Mouse (Mus musculus) right cerebral cortex, postnatal 36 days (tissue): ENCODE results near the gene Peli1.
A peak's percentile ranks its signal among the peaks of the same experiment; 100 is the strongest.

Experiments used
- DNase-seq, 2 experiments: peaks; one replicate each; pipeline ENCODE4 v3.0.0; 2022; ENCODE audit warnings: low spot score in 2 of 2, mixed read lengths in 1 of 2

Peli1 gene

DNA sequence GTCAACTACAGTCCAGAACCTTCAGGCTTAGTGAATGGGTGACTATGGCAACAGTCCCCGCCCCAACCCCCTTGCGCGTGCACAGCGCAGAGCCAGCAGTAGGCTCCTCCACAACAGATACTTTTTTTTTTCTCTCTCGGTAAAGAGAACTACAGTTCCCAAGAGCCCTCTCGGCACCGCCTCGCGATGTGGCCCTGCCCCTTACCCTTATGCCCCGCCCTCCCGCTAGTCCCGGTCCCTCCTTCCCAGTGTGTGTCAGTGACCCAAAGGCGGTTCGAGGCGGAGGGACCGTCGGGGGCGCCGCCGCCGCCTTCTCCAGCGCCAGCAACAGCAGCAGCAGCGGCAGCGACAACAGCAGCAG, at the start of gene Peli1:
Peli1 (plus strand) TSS at position 225 of the 361 bp plus-strand sequence.
- DNase-seq, result peak; percentile 95 to 96

DNA sequence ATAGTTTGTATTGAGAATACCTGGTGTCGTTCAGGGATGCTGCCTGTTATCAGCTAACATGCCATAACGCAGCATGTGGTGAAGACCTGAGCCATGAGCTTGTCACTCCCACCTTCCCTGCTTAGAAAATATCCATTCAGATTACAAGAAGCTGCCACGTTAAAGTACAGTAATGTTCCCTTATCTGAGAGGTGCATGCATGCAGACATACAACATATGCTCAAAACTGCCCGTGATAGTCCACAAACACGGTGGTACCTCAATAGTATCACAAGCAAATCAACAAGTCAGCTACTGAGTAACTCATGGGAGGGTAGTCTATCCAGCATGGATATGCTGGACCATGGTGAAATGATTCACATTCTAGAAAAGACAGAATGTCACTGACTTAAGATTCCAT, 48.5 kb upstream of the Peli1 start:
- DNase-seq, result no peak

DNA sequence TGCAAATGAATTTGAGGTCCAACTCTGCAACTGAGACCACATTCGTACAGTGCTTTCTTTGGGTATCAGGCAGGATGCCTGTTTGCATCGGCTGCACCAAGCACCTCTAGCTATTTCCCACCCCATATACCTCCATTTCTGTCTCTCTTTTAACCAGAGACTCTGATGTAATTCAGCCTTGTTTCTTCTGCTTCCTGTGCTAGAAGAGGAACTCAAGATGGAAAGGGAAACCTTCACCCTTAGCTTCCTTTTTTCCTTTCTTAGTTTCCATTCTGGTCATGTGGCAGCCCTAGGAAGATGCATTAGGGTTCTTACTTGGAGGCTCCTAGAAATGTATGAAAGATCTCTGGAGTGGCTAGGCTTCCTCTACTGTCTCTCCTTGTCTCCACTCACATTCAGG, 44.9 kb upstream of the Peli1 start:
- DNase-seq, result no peak

DNA sequence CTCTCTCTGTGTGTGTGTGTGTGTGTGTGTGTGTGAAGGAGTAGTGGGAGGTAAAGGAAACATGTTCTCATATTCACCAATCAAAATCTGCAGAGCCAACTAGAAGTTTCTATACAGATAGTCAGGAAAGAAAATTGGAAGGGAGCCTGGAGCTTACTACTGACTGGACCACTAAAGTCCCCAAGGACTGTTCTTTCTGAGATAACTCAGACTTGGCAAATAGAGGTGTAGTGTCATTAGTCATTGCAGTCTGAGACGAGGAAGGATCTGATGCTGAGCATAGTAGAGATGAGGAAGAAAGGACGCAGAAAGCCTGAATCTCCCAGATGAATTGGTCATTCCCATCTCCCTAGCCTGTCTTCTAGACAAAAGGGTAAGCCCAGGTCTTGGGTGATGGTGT, 43.2 kb upstream of the Peli1 start:
- DNase-seq, result no peak

DNA sequence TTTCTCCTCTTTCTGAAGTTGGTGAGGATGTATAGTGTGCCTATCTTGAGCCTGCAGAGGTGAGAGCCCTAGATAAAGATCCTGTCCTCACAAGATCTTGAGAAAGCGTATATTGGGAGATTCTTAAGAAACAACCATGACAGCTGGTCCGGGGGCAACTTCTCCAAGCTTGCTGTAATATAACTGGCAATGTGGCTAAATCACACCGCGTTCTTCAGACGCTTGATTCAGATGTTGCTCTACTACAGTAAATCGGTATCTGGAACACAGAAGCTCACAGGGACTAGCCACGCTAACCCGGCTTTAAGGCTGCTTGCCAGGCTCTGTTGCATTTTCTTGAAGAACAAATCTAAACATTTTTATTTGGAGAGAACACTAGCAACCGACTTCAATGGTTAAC, 39.4 kb upstream of the Peli1 start:
- peak; percentile 41 to 71 for DNase-seq

DNA sequence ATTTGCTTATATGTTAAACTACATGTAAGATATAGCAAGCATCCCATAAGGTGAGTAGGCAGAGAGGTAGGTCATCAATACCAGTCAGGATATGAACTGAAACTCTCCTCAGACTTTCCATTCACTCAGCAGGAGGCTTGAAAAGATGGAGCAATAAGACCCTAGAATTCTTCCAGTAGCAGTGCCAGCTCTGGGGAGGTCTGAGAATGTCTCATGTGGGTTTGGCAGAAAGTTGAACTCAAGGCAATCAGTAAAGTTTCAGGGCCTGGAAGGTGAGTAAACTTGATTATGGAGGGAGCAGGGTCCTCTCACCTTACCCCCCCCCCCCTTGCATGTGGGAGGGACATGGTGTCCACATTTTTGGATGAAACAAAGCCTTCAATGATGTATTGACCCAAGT, 36.5 kb upstream of the Peli1 start:
- no peak for DNase-seq

DNA sequence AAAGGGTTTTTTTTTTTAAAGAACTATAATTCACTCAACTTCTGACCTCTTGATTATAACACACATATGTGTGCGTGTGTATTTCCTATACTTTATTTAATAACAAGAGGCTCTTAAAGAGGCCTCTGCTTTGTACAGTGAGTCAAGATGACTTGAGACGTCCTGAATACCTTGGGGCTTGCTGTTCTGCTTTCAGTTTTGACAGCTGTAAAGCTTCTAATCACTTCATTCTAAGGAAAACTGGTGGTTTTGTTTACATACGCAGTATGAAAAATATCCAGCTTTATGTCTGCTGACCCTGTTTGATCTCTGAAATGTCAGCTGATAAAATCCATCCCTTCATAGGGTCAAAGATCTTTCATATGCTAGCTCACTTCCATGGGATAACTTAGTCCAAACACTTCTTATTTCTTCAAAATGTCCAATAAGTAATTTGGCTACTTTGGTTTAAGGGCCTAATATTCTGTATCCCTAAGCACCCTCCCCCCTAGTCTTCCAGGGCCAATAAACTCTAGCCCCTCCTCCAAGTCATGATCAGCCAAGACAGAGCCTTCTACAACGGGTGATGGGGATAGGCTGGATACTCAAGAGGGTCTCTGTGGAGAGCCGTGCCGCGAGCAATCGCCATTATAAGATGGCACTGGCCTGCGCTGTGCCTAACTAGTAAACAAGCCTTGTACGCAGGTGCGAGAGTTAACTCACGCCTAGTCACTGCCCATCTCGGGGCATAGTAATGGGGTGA, 34.8 kb upstream of the Peli1 start:
- DNase-seq, result no peak

DNA sequence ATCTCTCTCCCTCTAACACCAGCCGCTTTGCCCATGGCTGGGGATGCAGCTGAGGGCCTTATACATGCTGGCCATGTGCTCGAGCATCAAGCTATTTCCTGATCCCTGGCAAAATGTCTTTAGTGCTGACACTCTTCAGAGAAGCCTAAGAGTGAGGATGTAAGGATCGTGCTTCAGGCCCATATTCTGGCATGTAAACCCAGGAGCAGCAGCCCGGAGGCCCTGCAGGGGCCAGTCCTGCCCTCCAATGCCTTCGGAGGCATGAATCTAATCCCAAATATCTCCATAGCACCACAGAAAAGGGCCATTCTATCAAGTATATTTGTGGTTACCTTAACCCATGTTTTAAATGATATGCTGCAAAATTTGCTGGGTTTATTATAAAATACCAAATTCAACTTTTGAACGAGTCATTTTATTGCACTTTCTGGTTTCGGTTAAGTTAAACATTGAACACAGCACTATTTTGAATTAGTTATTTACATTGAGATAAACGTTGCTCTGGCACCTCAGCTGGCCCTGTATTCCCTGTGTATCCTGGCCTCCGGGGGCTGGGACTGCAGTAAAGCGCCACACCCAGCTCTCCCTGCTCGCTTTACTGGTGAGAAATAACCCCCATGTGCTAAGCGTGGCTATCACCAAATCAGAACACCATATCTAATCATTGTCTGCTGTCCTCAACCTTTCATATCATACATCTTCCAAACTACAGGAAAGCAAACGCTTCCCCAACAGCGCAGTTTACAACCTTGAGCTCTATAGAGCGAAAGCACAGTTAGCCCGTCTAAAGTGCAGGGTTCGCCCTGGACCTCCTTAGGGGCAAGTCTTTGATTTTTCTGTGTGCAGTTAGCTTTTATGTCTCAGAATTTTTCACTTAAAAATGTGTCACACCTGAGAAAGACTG, 33.3 kb upstream of the Peli1 start:
- DNase-seq, result no peak

DNA sequence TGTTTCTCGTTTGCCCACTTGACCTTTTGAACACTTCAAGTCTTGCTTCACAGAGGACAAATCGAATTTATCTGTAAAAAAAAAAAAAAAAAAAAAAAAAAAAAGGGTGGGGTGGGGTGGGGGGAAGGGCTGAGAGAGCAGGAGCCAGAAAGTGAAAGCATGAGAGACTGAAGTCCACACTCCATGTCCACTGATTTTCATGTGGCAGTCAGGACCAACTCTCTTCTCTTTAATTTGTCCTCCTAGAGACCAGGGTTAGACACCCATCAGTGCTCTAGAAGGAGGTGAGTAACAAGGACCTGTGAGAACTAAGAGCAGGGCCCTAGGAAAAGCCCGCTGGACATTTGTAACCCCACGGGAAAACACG, 32.7 kb upstream of the Peli1 start:
- DNase-seq, result no peak

DNA sequence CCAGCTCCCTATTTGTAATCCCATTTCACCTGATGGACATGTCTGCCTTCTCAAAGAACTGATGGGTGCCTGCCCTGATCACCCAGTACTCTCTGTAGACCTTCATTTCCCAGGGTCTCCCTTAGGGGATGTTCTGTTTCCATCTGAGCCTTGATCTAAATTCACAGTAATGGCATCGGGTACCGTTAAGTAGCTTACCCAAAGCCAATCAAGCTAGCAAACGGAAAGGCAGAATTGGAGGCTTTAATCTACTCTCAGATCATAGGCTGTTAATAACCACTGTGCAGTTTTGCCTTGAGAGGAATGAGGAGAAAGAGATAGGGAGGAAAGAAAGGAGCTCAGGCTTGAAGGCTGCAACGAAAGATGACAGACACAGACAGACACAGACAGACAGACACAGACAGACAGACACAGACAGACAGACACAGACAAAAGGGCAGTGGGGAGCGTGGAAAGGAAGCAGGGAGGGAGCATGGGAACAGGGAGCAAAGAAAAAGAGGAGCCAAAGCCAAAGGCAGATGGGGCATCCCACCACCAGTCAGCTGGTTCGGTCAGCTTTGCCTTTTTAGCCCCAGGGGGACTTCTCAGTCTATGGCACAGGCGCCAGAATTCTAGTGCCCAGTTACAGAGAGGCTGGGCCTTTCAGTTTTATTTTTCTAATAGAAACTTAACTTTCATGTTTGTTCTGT, 30.6 kb upstream of the Peli1 start:
- DNase-seq, result no peak

DNA sequence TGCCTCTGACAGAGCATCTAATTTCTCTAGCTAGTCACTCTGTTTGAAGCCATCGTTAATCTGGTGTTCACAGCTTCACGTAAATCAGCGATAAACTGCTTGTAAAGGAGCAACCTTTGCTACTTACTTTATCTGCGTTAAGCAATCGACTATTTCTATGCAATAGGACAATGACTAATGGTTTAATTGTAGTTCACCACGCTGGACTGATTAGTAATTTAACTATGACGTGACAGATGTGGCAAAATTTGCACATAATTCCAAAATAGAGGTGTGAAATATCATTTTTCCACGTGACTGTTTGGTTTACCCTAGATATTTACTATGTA, 30.1 kb upstream of the Peli1 start:
- DNase-seq, result no peak

DNA sequence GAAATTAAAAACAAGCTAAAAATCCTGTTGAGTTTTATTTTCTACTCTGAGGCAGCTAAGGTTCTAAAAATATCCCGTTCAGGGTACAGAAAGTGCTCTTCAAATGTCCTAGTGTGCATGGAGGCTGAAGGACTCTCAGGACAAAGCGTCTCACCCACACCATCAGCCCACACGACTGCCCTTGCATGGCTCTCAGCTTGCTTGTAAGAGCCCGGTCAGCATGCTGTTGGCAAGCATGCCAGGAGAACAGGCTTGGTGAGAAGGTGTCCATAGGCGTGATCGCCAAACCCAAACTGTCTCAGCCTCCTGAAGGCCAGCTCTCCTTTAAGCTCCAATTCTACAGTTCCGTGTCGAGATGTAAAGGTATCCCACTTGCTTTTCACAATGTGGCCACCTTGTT, 29.7 kb upstream of the Peli1 start:
- peak in 1 of 2 experiments; percentile 18 for DNase-seq

DNA sequence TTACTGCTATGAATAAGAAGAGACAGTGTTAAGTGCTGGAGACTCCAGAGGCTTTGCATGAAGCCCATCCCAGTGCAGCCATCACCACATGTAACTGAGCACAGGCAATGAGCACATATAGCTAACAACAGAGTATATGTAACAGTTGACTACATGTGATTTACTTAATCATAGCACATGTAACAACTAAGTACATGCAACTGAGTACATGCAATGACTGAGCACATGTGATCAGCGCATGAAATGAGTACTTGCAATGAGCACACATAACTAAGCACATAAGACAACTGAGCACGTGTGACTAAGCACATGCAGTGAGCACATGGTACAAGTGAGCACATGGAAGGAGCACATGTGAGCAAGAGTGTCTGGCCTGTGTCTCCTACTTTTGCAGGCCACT, 29.0 kb upstream of the Peli1 start:
- no peak for DNase-seq

DNA sequence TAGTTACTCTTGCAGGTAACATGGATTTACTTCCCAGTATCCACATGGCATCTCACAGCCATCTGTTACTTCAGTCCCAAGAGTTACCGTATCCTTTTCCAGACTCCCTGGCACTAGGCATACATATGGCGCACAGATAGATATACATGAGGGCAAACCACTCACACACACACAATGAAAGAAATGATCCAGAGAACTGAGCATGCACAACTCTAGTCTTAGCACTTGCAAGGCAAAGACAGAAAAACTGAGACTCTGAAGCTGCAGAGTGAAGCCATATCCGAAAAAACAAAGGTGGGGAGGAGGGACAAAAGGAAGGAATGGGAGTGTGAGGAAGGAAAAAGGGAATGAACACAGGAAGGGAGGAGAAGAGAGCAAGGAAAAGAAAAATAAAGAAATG, 27.8 kb upstream of the Peli1 start:
- DNase-seq, result no peak

DNA sequence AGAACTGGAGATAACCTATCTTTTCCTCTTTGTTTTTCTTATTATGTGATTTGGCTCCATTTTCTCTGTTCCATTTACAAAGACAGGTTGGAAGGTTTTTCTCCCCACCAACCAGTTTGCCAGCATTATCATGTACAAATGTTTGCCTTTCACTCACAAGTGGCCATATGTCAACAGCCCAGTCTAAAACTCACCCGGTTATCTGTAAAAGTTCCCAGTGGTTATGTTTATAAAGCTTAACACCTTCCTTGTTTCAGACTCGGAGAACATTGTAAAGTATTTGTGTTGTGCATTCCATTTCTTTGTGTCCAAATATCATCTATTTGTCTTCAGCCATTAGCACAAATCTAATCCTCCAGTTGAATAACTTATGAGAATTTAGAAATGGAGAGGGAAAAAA, 11.7 kb upstream of the Peli1 start:
- no peak for DNase-seq

DNA sequence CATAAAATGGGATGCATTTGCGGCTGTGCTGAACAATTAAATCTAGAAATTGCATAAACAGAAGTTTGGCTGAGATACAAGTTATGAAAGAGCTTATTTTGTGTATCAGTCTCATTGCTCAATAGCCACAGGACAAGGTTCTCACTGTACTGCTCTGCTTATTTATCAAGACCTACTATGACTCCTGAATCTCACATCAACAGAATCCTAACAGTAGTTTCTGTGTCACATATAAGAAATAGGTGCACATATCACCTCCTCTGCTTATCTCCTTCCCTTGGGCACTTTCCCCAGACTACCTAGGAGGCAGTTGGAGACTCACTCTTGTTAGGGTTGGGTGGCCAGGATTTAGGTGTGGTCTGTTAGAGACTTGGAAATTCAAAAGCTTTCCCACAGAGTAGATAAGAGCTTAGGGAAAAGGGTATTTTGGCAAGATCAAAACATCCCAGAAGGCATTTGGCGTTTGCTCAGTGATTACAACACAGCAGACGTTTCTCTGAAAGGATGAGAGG, 11.2 kb upstream of the Peli1 start:
- no peak for DNase-seq

DNA sequence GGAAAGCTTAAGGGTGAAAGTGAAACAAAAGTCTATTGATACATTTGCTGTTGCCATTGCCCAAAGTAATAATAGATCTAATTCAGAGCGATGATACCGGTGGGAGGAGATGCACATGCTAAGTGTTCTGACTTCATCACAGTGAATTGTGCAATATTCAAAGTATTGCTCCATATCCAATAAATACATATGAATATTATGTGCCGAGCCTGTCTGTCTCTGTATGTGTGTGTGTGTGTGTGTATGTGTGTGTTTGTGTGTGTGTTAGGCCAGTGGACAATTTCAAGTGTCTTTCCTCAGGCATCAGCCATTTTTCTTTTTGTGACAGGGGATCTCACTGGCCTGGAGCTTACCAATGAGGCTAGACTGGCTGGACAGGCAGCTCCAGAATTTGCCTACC, 9.9 kb upstream of the Peli1 start:
- no peak for DNase-seq

DNA sequence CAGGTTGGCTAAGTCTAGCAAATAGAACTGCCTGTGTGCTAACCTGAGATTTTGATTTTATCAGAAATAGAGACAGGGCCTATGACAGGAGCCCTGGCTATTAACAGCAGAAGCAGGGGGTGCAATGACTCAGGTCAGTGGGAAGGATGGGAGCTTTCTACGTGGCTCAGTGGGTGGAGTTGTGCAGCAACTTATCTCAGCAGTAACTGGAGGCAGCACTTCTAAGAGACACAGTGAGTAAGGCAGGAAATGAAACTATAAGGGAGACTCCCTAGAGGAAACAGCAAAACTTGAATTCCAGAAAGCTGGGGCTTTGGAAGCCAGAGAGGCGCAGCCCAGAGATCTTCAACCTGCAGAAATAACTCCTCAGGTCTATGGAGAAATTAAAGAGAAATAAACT, 8.4 kb upstream of the Peli1 start:
- DNase-seq, result no peak

DNA sequence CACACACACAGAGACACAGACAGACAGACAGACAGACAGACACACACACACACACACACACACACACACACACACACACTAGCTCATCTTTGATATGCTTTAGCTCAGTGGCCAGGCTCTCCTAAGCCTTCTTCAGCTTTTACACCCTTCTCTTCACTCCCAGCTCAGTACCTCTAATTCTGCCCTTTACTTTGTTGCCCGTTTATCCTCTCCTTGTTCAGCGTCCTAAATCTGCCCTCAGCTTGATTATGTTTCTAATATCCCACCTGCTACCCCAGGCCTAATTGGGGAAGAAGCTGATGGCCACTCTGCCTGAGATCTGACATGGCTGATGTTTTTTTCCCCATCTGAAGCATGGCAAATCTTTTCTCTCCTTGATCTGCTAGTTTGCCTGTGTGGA, 2.7 kb upstream of the Peli1 start:
- no peak for DNase-seq

DNA sequence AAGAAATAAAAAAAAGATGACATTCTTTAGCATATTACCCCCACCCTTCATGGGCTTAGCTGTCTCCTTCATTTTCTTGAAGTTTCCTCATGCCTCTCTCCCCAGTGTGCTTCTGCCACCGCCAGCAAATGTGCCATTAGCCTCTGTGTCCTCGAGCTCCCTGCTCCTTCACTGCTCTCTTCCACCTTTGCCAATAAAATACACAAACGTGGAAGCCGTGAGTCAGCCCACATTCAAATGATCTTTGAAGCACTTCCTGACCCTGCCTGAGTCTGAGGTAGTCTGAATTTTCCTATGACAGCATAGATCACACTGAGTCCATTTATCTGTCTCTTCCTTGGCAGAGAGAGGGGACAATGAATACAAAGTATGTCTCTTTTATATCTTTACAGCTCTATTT, 1.5 kb upstream of the Peli1 start:
- no peak for DNase-seq

DNA sequence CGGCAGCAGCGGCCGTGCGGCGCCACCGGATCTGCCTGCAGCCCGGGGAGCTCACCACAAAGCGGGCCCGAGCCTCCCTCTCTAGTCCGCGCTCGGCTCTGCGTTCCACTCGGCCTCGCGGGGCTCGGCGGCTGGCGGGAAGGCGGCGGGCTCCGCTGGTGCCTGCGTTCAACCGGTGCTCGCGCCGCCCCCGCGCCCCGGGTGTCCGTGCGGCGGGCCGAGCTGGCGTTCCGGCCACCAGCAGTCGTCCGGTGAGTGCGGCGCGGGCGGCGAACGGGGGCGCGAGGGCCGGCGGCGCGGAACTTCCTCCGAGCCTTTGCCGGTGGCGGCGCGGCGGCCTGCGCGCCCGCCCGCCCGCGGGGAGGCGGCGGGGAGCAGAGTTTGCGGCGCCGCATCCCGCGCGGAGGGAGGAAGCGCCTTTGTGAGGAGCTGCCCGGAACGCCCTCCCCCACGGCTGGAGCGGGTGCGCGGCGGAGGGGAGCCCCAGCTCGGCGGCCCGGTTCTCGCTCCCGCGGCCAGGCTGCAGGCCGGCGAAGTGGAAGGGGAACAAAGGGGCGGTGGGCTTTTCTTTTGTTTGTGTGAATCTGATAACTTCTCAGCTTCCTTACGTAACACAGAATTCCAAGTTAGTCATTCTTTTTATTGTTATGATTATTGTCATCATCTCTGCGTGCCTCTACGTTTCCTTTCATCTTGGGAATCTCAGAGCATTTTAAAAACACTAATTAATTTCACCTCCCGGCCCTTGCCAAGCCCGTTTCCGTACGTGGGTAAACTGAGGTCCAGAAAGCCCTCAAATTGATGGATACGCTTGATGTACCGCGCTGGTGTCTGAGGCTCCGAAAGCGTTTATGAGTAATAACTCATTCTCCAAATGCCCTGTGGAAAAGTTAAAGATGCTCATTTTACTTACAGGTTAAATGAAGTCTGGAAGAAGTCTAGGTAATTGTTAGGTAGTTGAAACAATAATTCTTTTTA, 626 bp downstream of the Peli1 start:
- peak; percentile 29 to 42 for DNase-seq
